Mouse (Mus musculus) lung, adult 2 months (tissue): ENCODE results near the gene Mrtfb.

Experiments used
- CTCF ChIP-seq: fragments of 200-500 bp; IDR thresholded peaks from 2 replicates; pipeline ENCODE4 v1.5.1; 2011; ENCODE audit warnings: mild to moderate bottlenecking, low read length, control low read depth; ENCODE audit not compliant: insufficient read depth
- POLR2A ChIP-seq: fragments of 200-500 bp; IDR thresholded peaks from 2 replicates; pipeline ENCODE4 v1.6.1; 2011; ENCODE audit warnings: low read depth, mild to moderate bottlenecking, control low read depth, low read length, borderline replicate concordance; ENCODE audit errors: extremely low read depth

- no peak for TF ChIP-seq POLR2A
- 0 out of 2 replicates have a peak, but pooled peaks have one; percentile 11 for TF ChIP-seq CTCF
These were observed 154.5 kb downstream of the Mrtfb start for GRCm38 (mm10) chr16:13410760-13411159.
